Mouse (Mus musculus): ENCODE measurements around the gene Nr1d2.
"Not testable (repeated sequence)": the region's sequence is repeated elsewhere in the genome, so short reads cannot be mapped to it uniquely, and the experiment has no call there.

Nr1d2 gene

GRCm38 (mm10) chr14:18233076-18233475 is 5.9 kb downstream of the Nr1d2 start:
- no peak for DNase-seq (ENCODE audit: low read depth, low spot score)

- not testable (repeated sequence) for DNase-seq (ENCODE audit: low read depth, low spot score)
Observed at GRCm38 (mm10) chr14:18231866-18232265, 7.1 kb downstream of the Nr1d2 start.

GRCm38 (mm10) chr14:18229751-18230150 is 9.2 kb downstream of the Nr1d2 start:
- not testable (repeated sequence) for DNase-seq (ENCODE audit: low read depth, low spot score)

- not testable (repeated sequence) for DNase-seq (ENCODE audit: low read depth, low spot score)
Observed at GRCm38 (mm10) chr14:18226181-18226580, 12.7 kb downstream of the Nr1d2 start.

GRCm38 (mm10) chr14:18225431-18225830 is 13.5 kb downstream of the Nr1d2 start:
- not testable (repeated sequence) for DNase-seq (ENCODE audit: low read depth, low spot score)

GRCm38 (mm10) chr14:18221977-18222376 is 16.9 kb downstream of the Nr1d2 start:
- DNase-seq (ENCODE audit: low read depth, low spot score) = no peak

- no peak for DNase-seq (ENCODE audit: low read depth, low spot score)
Observed at GRCm38 (mm10) chr14:18217158-18217557, 21.8 kb downstream of the Nr1d2 start.

GRCm38 (mm10) chr14:18216428-18216827 is 22.5 kb downstream of the Nr1d2 start:
- no peak for DNase-seq (ENCODE audit: low read depth, low spot score)

- DNase-seq (ENCODE audit: low read depth, low spot score) = no peak
Observed at GRCm38 (mm10) chr14:18210795-18211194, 28.1 kb downstream of the Nr1d2 start.

- not testable (repeated sequence) for DNase-seq (ENCODE audit: low read depth, low spot score)
Observed at GRCm38 (mm10) chr14:18204315-18204714, 34.6 kb downstream of the Nr1d2 start.

- no peak for DNase-seq (ENCODE audit: low read depth, low spot score)
Observed at GRCm38 (mm10) chr14:18201413-18201812, 37.5 kb downstream of the Nr1d2 start.

GRCm38 (mm10) chr14:18186883-18187417 is 52.0 kb downstream of the Nr1d2 start:
- DNase-seq (ENCODE audit: low read depth, low spot score) = no peak

GRCm38 (mm10) chr14:18177531-18177930 is 61.4 kb downstream of the Nr1d2 start:
- not testable (repeated sequence) for DNase-seq (ENCODE audit: low read depth, low spot score)

GRCm38 (mm10) chr14:18167597-18167996 is 71.3 kb downstream of the Nr1d2 start:
- no peak for DNase-seq (ENCODE audit: low read depth, low spot score)

GRCm38 (mm10) chr14:18167041-18167440 is 71.9 kb downstream of the Nr1d2 start:
- peak; percentile 32 for DNase-seq (ENCODE audit: low read depth, low spot score)
